Mouse (Mus musculus) heart, embryonic 10.5 days (tissue): ENCODE data around the gene Gm14137. TPM values are rescaled to one million over a fixed set of nuclear protein-coding genes. Genes with fewer than 3 reads are reported as not detected.

ENCODE experiments used
- DNase-seq: peaks from one replicate; pipeline ENCODE4 v3.0.0-alpha.2; 2017; ENCODE audit warnings: low spot score
- H3K27ac ChIP-seq: fragments of 300-500 bp; sonication (generic); 2 replicates; pipeline ENCODE4 v1.5.1; 2016; ENCODE audit warnings: mild to moderate bottlenecking
- H3K27me3 ChIP-seq: fragments of 300-500 bp; sonication (generic); 2 replicates; pipeline ENCODE4 v1.6.1; 2016; ENCODE audit warnings: mild to moderate bottlenecking; ENCODE audit not compliant: poor library complexity, insufficient read depth, severe bottlenecking
- H3K36me3 ChIP-seq: fragments of 300-500 bp; sonication (generic); 2 replicates; pipeline ENCODE4 v1.6.1; 2016; ENCODE audit warnings: mild to moderate bottlenecking, moderate library complexity
- H3K4me1 ChIP-seq: fragments of 300-500 bp; sonication (generic); 2 replicates; pipeline ENCODE4 v1.6.1; 2016; ENCODE audit warnings: mild to moderate bottlenecking
- H3K4me3 ChIP-seq: fragments of 300-500 bp; sonication (generic); 2 replicates; pipeline ENCODE4 v1.5.1; 2016; ENCODE audit warnings: mild to moderate bottlenecking, moderate library complexity
- H3K9me3 ChIP-seq: fragments of 300-500 bp; sonication (generic); 2 replicates; pipeline ENCODE4 v1.6.1; 2016; ENCODE audit warnings: mild to moderate bottlenecking, moderate library complexity
- WGBS: fragments of 180-500 bp; shearing (Covaris S2); methylation state at CpG from one replicate; pipeline ENCODE4 v1.1.7; 2016; 5-methylcytosine and 5-hydroxymethylcytosine counted together
- polyA plus RNA-seq: library from polyadenylated mRNA; unstranded; fragments of >200 nt; fragmentation: Nextera tagmentation; extraction: Ambion mirVana; gene quantifications from 2 replicates; pipeline ENCODE4 v1.2.1, GENCODE M21; 2016

Gene Gm14137
- polyA plus RNA-seq, 1 experiment from 2014 or later, result 0.48 TPM

- H3K27me3 ChIP-seq, result no peaks in the 10 kb centered on the region
- under 1% methylated on average over 51 of the region's 51 CpGs for WGBS
- peak within 1 kb of the TSS; percentile 81 for H3K4me3 ChIP-seq
- no peaks in the 10 kb centered on the region for H3K9me3 ChIP-seq
- peak within 1 kb of the TSS; percentile 95 for H3K27ac ChIP-seq
- peaks cover 31% of the 10 kb centered on the region for H3K36me3 ChIP-seq
- DNase-seq, result peak; percentile 99
- H3K4me1 ChIP-seq, result peaks cover 15% of the 10 kb centered on the region
Observed at GRCm38 (mm10) chr2:119208344-119209175, 34.3 kb downstream of the Gm14137 start, which contains the start of the genes Zfyve19 and Dnajc17. Gene Zfyve19 (plus strand): TSS chr2:119208617. Gene Dnajc17 (minus strand): TSS chr2:119208795.

- peak overlapping the region; percentile 81 for H3K4me3 ChIP-seq
- H3K27ac ChIP-seq, result peak overlapping the region; percentile 95
- no peaks in the 10 kb centered on the region for H3K27me3 ChIP-seq
- 1% methylated on average over 13 of the region's 13 CpGs for WGBS
- peaks cover 36% of the 10 kb centered on the region for H3K36me3 ChIP-seq
- H3K9me3 ChIP-seq, result no peaks in the 10 kb centered on the region
- peak; percentile 79 for DNase-seq
- peaks cover 15% of the 10 kb centered on the region for H3K4me1 ChIP-seq
Observed at GRCm38 (mm10) chr2:119209176-119209507, 34.8 kb downstream of the Gm14137 start.

Other genes starting within 250 kb of the Gm14137 start
- gene Chst14, start 248.0 kb upstream of the Gm14137 start, polyA plus RNA-seq, result 18.8 and 20.1 TPM in 2 replicates
- 16.3 and 18.5 TPM in 2 replicates for gene Ccdc32, start 145.1 kb upstream of the Gm14137 start, polyA plus RNA-seq
- 5.1 and 6.2 TPM in 2 replicates for gene Rpusd2, start 139.7 kb upstream of the Gm14137 start, polyA plus RNA-seq
- 36.1 and 36.3 TPM in 2 replicates for gene Knl1, start 127.4 kb upstream of the Gm14137 start, polyA plus RNA-seq
- gene Rad51, start 61.7 kb upstream of the Gm14137 start, polyA plus RNA-seq, result 45.1 and 54.8 TPM in 2 replicates
- 36.4 and 43.8 TPM in 2 replicates for gene Rmdn3, start 17.5 kb upstream of the Gm14137 start, polyA plus RNA-seq
- 7.4 and 9.1 TPM in 2 replicates for gene Gchfr, start 6.7 kb upstream of the Gm14137 start, polyA plus RNA-seq
- gene Zfyve19, start 34.1 kb downstream of the Gm14137 start, polyA plus RNA-seq, result 46.4 and 50.4 TPM in 2 replicates
- 14.8 and 19.5 TPM in 2 replicates for gene Dnajc17, start 34.3 kb downstream of the Gm14137 start, polyA plus RNA-seq
- 0.18 TPM in 1 of 2 replicates, not detected in the other for gene Ppp1r14d, start 55.4 kb downstream of the Gm14137 start, polyA plus RNA-seq
- 2.6 and 8.8 TPM in 2 replicates for gene Spint1, start 62.9 kb downstream of the Gm14137 start, polyA plus RNA-seq
- gene Rhov, start 96.8 kb downstream of the Gm14137 start, polyA plus RNA-seq, result 0.39 TPM in 1 of 2 replicates, not detected in the other
- 17.4 and 18.6 TPM in 2 replicates for gene Vps18, start 114.2 kb downstream of the Gm14137 start, polyA plus RNA-seq
- 6.0 and 7.5 TPM in 2 replicates for gene Dll4, start 151.3 kb downstream of the Gm14137 start, polyA plus RNA-seq
- 0.55 and 0.69 TPM in 2 replicates for gene Chac1, start 176.7 kb downstream of the Gm14137 start, polyA plus RNA-seq